Mouse (Mus musculus) CH12.LX (cell line): ENCODE measurements around the gene Mrps12. TPM values are rescaled to one million over a fixed set of nuclear protein-coding genes. Genes with fewer than 3 reads are reported as not detected.

Experiments
- DNase-seq: peaks from one replicate; pipeline ENCODE4 v3.0.0-alpha.2; 2013; ENCODE audit errors: extremely low read depth
- H3K27ac ChIP-seq: 2 replicates; pipeline ENCODE4 v1.5.1; 2012; ENCODE audit warnings: low read depth, mild to moderate bottlenecking, control low read depth, moderate library complexity; ENCODE audit not compliant: insufficient read depth
- H3K27me3 ChIP-seq: replicated peaks from 2 replicates; pipeline ENCODE3; 2012; ENCODE audit warnings: inconsistent platforms
- H3K36me3 ChIP-seq, 2 experiments: replicated peaks in 1 of 2; 2 replicates each; pipeline versions ENCODE3 to v1.6.1; 2012; ENCODE audit warnings: inconsistent platforms in 1 of 2, low read length in 1 of 2, mild to moderate bottlenecking in 1 of 2, mixed read lengths in 1 of 2, moderate library complexity in 1 of 2; ENCODE audit not compliant: control insufficient read depth in 1 of 2, insufficient read depth in 1 of 2
- H3K4me1 ChIP-seq, 2 experiments: 2 replicates each; pipeline ENCODE4 v1.6.1; 2012; ENCODE audit warnings: inconsistent platforms in 1 of 2, moderate library complexity in 1 of 2; ENCODE audit not compliant: insufficient read depth in 2 of 2, control insufficient read depth in 1 of 2
- H3K4me2 ChIP-seq: 2 replicates; pipeline ENCODE4 v1.6.1; 2012; ENCODE audit warnings: low read depth, mild to moderate bottlenecking, control low read depth; ENCODE audit not compliant: poor library complexity, insufficient read depth, severe bottlenecking
- H3K4me3 ChIP-seq, 3 experiments: fragments of 150-350 bp in 1 of 3; sonication (generic) in 1 of 3; replicated peaks in 1 of 3; 2 replicates each; pipeline versions ENCODE3 to v1.5.1; 2011 to 2012; ENCODE audit warnings: low read depth in 2 of 3, low read length in 2 of 3, mild to moderate bottlenecking in 2 of 3, moderate library complexity in 2 of 3, control low read depth in 1 of 3, improper control_type of control experiment in 1 of 3, inconsistent platforms in 1 of 3, mixed read lengths in 1 of 3; ENCODE audit not compliant: poor library complexity in 1 of 3
- H3K79me2 ChIP-seq: replicated peaks from 2 replicates; pipeline ENCODE4 v1.6.1; 2012; ENCODE audit warnings: mild to moderate bottlenecking, moderate library complexity; ENCODE audit not compliant: control insufficient read depth, poor library complexity, insufficient read depth, severe bottlenecking; ENCODE audit errors: extremely low read depth
- H3K9ac ChIP-seq: 2 replicates; pipeline ENCODE4 v1.6.1; 2012; ENCODE audit warnings: low read depth, mild to moderate bottlenecking, control low read depth, moderate library complexity; ENCODE audit not compliant: insufficient read depth
- H3K9me3 ChIP-seq: replicated peaks from 2 replicates; pipeline ENCODE3; 2012; ENCODE audit warnings: low read length, inconsistent platforms, mixed read lengths
- CTCF ChIP-seq, 2 experiments: IDR thresholded peaks in 1 of 2; conservative IDR thresholded peaks in 1 of 2; 2 replicates each; pipeline ENCODE4 v1.5.1; 2011 to 2012; ENCODE audit warnings: low read depth in 2 of 2, low read length in 2 of 2, improper control_type of control experiment in 1 of 2, inconsistent platforms in 1 of 2, mild to moderate bottlenecking in 1 of 2, moderate library complexity in 1 of 2
- E2F4 ChIP-seq: IDR thresholded peaks from 2 replicates; pipeline ENCODE4 v1.6.1; 2011; ENCODE audit warnings: low read depth, low read length, improper control_type of control experiment; ENCODE audit not compliant: insufficient replicate concordance
- ELF1 ChIP-seq: IDR thresholded peaks from 2 replicates; pipeline ENCODE4 v1.6.1; 2014; ENCODE audit warnings: low read depth, mild to moderate bottlenecking, inconsistent platforms, low read length, improper control_type of control experiment
- EP300 ChIP-seq: IDR thresholded peaks from 2 replicates; pipeline ENCODE4 v1.6.1; 2011; ENCODE audit warnings: low read length, improper control_type of control experiment
- ETS1 ChIP-seq: conservative IDR thresholded peaks from 2 replicates; pipeline ENCODE4 v1.6.1; 2012; ENCODE audit warnings: low read depth, mild to moderate bottlenecking, inconsistent platforms, low read length, improper control_type of control experiment, moderate library complexity
- GABPA ChIP-seq: IDR thresholded peaks from 2 replicates; pipeline ENCODE4 v1.6.1; 2012; ENCODE audit warnings: low read depth, low read length, improper control_type of control experiment, inconsistent platforms; ENCODE audit not compliant: insufficient replicate concordance
- JUN ChIP-seq: IDR thresholded peaks from 2 replicates; pipeline ENCODE4 v1.6.1; 2011; ENCODE audit warnings: low read depth, mild to moderate bottlenecking, low read length, improper control_type of control experiment, moderate library complexity; ENCODE audit not compliant: insufficient read depth
- JUND ChIP-seq: conservative IDR thresholded peaks from 2 replicates; pipeline ENCODE4 v1.6.1; 2011; ENCODE audit warnings: low read depth, low read length, improper control_type of control experiment
- KAT2A ChIP-seq: IDR thresholded peaks from 2 replicates; pipeline ENCODE4 v1.6.1; 2012; ENCODE audit warnings: low read length, improper control_type of control experiment, inconsistent platforms; ENCODE audit not compliant: insufficient replicate concordance
- MAZ ChIP-seq: IDR thresholded peaks from 2 replicates; pipeline ENCODE4 v1.6.1; 2012; ENCODE audit warnings: low read depth, mild to moderate bottlenecking, inconsistent platforms, low read length, improper control_type of control experiment, moderate library complexity
- NELFE ChIP-seq: IDR thresholded peaks from 2 replicates; pipeline ENCODE4 v1.6.1; 2011; ENCODE audit warnings: low read depth, low read length, improper control_type of control experiment
- NRF1 ChIP-seq: IDR thresholded peaks from 2 replicates; pipeline ENCODE4 v1.6.1; 2014; ENCODE audit warnings: low read depth, mild to moderate bottlenecking, inconsistent platforms, low read length, improper control_type of control experiment, moderate library complexity
- UBTF ChIP-seq: IDR thresholded peaks from 2 replicates; pipeline ENCODE4 v1.6.1; 2012; ENCODE audit warnings: low read depth, mild to moderate bottlenecking, inconsistent platforms, low read length, improper control_type of control experiment, moderate library complexity
- ZNF384 ChIP-seq: IDR thresholded peaks from 2 replicates; pipeline ENCODE4 v1.6.1; 2012; ENCODE audit warnings: low read depth, low read length, improper control_type of control experiment, inconsistent platforms
- dilution Hi-C: fragments of 300-500 bp; cut with MboI; formaldehyde crosslinking; loops from 2 replicates; pipeline ENCODE4 v1.14.3; 2020; ENCODE audit warnings: low sequenced_read_pairs; ENCODE audit not compliant: extremely low pct_unique_long_range_greater_than_20kb, extremely low pct_ligation_motif_present
- in situ Hi-C: fragments of 300-500 bp; cut with MboI; formaldehyde crosslinking; loops from 3 replicates; pipeline ENCODE4 v1.14.3; 2019; ENCODE audit warnings: low sequenced_read_pairs, low pct_ligation_motif_present, low pct_unique_long_range_greater_than_20kb, mixed read lengths
- polyA plus RNA-seq: library from polyadenylated mRNA; unstranded; fragments of >175 nt; gene quantifications from 2 replicates; pipeline ENCODE4 v1.2.1, GENCODE M21; 2012; ENCODE audit warnings: low read depth; ENCODE audit not compliant: insufficient read length
- total RNA-seq, 2 experiments: library from RNA; depleted of rRNA; stranded (reverse); fragments of 300-350 nt in 1 of 2; fragments of >200 nt in 1 of 2; gene quantifications; 2 replicates each; pipeline ENCODE4 v1.2.3; 2012 to 2014

The Mrps12 gene
- total and polyA plus RNA-seq, 3 experiments, result 66.0 to 112 (median 91.6) TPM

DNA sequence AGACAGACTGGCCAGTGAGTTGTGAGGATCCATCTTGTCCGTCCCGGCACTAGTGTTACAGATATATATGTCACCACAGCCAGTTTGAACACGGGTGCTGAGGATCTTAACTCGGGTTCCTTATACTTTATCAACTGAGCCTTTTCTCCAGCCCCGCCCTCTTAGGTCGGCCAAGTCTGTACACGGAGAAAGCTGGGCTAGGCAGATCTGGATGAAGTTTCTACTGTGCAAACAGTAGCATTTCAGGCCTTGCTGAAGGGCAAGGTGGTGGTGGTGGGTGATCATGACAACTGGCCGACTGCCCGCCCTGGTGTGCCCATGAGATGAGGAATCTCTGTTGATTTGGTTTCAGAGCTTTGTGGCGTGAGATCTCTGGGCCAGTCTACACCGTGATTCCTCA lies 44.3 kb downstream of the Mrps12 start:
- Histone ChIP-seq H3K9ac (no peak overlapping the region), H3K4me2 (no peak overlapping the region), H3K27me3 (no peaks in the 10 kb centered on the region), H3K79me2 (no peaks in the 10 kb centered on the region), H3K36me3 (no peaks in the 10 kb centered on the region), H3K9me3 (peaks cover 16% of the 10 kb centered on the region), H3K27ac (no peak overlapping the region), H3K4me1 (no peaks in the 10 kb centered on the region; a peak in 1 of 4 replicates), H3K4me3 (no peak overlapping the region)
- no peak for TF ChIP-seq KAT2A
- TF ChIP-seq ZNF384, result no peak
- TF ChIP-seq ELF1, result no peak
- TF ChIP-seq GABPA, result no peak
- TF ChIP-seq E2F4, result no peak
- TF ChIP-seq UBTF, result no peak
- TF ChIP-seq JUN, result no peak
- TF ChIP-seq CTCF (conservative IDR thresholded peaks at IDR 0.05 in 1 of 2, IDR thresholded peaks at IDR 0.05 in 1 of 2; ENCODE audit: low read depth in 2 of 2, low read length in 2 of 2), result no peak
- in situ Hi-C loops, result no loop called here
- DNase-seq, result no peak
- dilution Hi-C loops, result no loop called here

DNA sequence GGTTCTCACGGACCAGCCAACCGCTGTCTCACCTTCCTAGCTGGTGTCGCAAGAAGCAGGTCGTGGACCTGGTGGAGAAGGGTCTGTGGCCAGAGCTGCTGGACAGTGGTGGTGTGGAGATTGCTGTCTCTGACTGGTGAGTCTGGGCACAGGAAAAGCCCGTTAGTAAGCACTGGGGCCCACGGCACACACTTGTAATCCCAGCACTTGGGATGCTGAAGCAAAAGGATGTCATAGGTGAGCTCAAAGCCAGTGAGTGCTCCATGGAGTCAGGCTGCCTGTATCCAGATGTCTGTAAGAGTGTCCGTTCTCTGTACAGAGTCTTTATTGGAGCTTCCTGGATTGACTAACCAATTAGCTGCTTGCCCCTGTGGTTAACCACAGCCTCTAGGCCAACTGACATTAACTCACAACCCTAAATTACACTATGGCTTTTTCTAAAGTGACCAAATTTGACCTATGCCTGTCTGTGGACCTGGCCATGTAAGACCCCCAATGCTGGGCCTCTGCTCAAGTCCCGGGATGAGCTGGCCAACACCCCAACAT lies 46.6 kb downstream of the Mrps12 start:
- no peak overlapping the region for H3K4me3 ChIP-seq
- H3K36me3 ChIP-seq, result no peaks in the 10 kb centered on the region
- H3K9ac ChIP-seq, result no peak overlapping the region
- DNase-seq, result no peak
- H3K4me1 ChIP-seq, result no peaks in the 10 kb centered on the region; a peak in 1 of 4 replicates
- H3K27me3 ChIP-seq, result peaks cover 2% of the 10 kb centered on the region
- in situ Hi-C loops, result no loop called here
- H3K4me2 ChIP-seq, result no peak overlapping the region
- dilution Hi-C loops, result no loop called here
- no peak overlapping the region for H3K27ac ChIP-seq
- H3K9me3 ChIP-seq, result peaks cover 13% of the 10 kb centered on the region
- H3K79me2 ChIP-seq, result no peaks in the 10 kb centered on the region
- TF ChIP-seq ZNF384 (no peak), KAT2A (no peak), E2F4 (no peak), MAZ (no peak), NELFE (no peak), EP300 (no peak), NRF1 (no peak), GABPA (no peak), ETS1 (no peak), ELF1 (no peak), JUND (no peak)
- TF ChIP-seq, all 38 proteins: peak for 0
